Mouse (Mus musculus) liver, embryonic 14.5 days (tissue): ENCODE data around the gene Timeless. TPM values are rescaled to one million over a fixed set of nuclear protein-coding genes. Genes with fewer than 3 reads are reported as not detected.

Experiments used
- ATAC-seq: fragments of 200-750 bp; cut with Nextera tagmentation; 2 replicates; pipeline ENCODE4 v1.8.0; 2017; ENCODE audit warnings: moderate number of reproducible peaks, mild to moderate bottlenecking, moderate library complexity; ENCODE audit not compliant: insufficient read depth
- DNase-seq, 3 experiments: peaks; one replicate each; pipeline ENCODE4 v3.0.0-alpha.2; 2012 to 2013; ENCODE audit warnings: low read depth in 3 of 3, low spot score in 3 of 3
- H3K27ac ChIP-seq: fragments of 300-500 bp; sonication (generic); 2 replicates; pipeline ENCODE4 v1.5.1; 2014; ENCODE audit warnings: moderate library complexity, mild to moderate bottlenecking, control low read depth, inconsistent platforms
- H3K27me3 ChIP-seq: fragments of 300-500 bp; sonication (generic); 2 replicates; pipeline ENCODE4 v1.6.1; 2014; ENCODE audit warnings: mild to moderate bottlenecking, low read length, moderate library complexity; ENCODE audit not compliant: control insufficient read depth, insufficient read depth
- H3K36me3 ChIP-seq: fragments of 300-500 bp; sonication (generic); replicated peaks from 2 replicates; pipeline ENCODE4 v1.6.1; 2014; ENCODE audit warnings: low read depth; ENCODE audit not compliant: control insufficient read depth, insufficient read depth
- H3K4me1 ChIP-seq, 2 experiments: fragments of 200-500 bp in 1 of 2; fragments of 300-500 bp in 1 of 2; sonication (generic) in 1 of 2; replicated peaks; 2 replicates each; pipeline ENCODE4 v1.6.1; 2012 to 2014; ENCODE audit warnings: antibody characterized with exemption in 1 of 2, inconsistent platforms in 1 of 2, low read length in 1 of 2; ENCODE audit not compliant: control insufficient read depth in 2 of 2, insufficient read depth in 2 of 2
- H3K4me2 ChIP-seq: fragments of 300-500 bp; sonication (generic); 2 replicates; pipeline ENCODE4 v1.6.1; 2014; ENCODE audit warnings: low read depth, mild to moderate bottlenecking, control low read depth, moderate library complexity
- H3K4me3 ChIP-seq, 2 experiments: fragments of 200-500 bp in 1 of 2; fragments of 300-500 bp in 1 of 2; sonication (generic) in 1 of 2; 2 replicates each; pipeline ENCODE4 v1.5.1; 2012 to 2014; ENCODE audit warnings: low read depth in 2 of 2, low read length in 2 of 2, mild to moderate bottlenecking in 2 of 2, control low read depth in 1 of 2, inconsistent platforms in 1 of 2, moderate library complexity in 1 of 2; ENCODE audit not compliant: insufficient read depth in 1 of 2
- H3K9ac ChIP-seq: fragments of 300-500 bp; sonication (generic); replicated peaks from 2 replicates; pipeline ENCODE4 v1.6.1; 2014; ENCODE audit warnings: mild to moderate bottlenecking, control low read depth, moderate library complexity
- H3K9me3 ChIP-seq: fragments of 300-500 bp; sonication (generic); 2 replicates; pipeline ENCODE4 v1.6.1; 2016; ENCODE audit warnings: low read length, mixed read lengths; ENCODE audit not compliant: control insufficient read depth
- CTCF ChIP-seq: IDR thresholded peaks from 2 replicates; pipeline ENCODE4 v1.5.1; 2016; ENCODE audit warnings: antibody characterized with exemption, low read depth, control low read depth
- EP300 ChIP-seq: IDR thresholded peaks from 2 replicates; pipeline ENCODE4 v1.6.1; 2016; ENCODE audit warnings: antibody characterized with exemption, low read depth
- WGBS: fragments of 180-500 bp; shearing (Covaris S2); extraction: QIAGEN DNeasy Blood & Tissue Kit; methylation state at CpG from one replicate; pipeline ENCODE4 v1.1.7; 2014; ENCODE audit not compliant: insufficient replicate concordance; 5-methylcytosine and 5-hydroxymethylcytosine counted together
- polyA plus RNA-seq, 2 experiments: library from polyadenylated mRNA; depleted of rRNA in 1 of 2; stranded (reverse) in 1 of 2; unstranded in 1 of 2; fragments of >200 nt; fragmentation: Nextera tagmentation in 1 of 2; extraction: Ambion mirVana in 1 of 2; gene quantifications; 2 replicates each; pipeline versions ENCODE4 v1.2.1 to v1.2.3; 2012 to 2014

The Timeless gene
- polyA plus RNA-seq (2012; rRNA removed) = 8.1 and 12.9 TPM in 2 replicates
- polyA plus RNA-seq (2014; fragmentation: Nextera tagmentation; extraction: Ambion mirVana) = 23.3 and 23.4 TPM in 2 replicates

DNA sequence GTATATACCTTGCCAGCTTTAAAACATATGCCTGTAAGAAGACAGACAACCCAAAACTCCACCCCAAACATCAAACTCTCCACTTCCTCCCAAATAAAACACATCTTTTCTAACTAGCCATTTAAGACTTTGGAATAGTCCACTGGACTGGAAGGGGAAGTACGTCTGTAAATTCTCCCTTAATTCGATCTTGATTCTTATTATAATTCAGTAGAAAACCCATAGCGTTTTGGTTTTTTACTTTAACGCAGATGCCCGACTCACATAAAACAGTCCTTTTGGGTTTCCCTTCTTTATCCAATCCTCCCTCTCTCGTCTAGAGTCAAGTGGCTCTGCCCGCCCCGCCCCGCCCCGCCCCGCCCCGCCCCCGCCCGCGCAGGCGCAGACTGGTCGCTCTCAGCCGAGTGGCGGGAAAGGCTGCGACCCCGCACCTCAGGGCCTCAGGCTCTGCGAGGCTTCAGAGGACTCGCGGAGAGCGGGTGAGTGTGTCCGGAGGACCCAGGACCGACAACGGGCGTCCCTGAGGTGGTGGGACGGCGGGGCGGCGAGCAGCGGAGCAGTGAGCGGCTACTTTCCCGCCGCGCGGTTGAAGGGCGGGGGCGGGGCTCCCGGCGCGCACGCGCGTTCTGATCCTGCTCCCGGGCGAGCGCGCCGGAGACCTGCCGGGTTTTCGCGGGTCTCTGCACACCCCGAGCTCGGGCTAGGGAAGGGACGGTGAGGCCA is at the start of gene Timeless:
TSS of gene Timeless (plus strand) at position 369 of the 723 bp plus-strand sequence.
- H3K36me3 ChIP-seq = peaks cover 3% of the 10 kb centered on the region
- peak; percentile 64 to 69 (median 64) for DNase-seq
- peak within 1 kb of the TSS; percentile 92 to 100 for H3K4me3 ChIP-seq
- H3K9me3 ChIP-seq = no peaks in the 10 kb centered on the region
- peak within 1 kb of the TSS; percentile 94 for H3K27ac ChIP-seq
- WGBS = under 1% methylated on average over 57 of the region's 58 CpGs
- peak within 1 kb of the TSS; percentile 98 for H3K9ac ChIP-seq
- TF ChIP-seq EP300 (peak; percentile 33; the same call in 1 of the 2 replicates), CTCF (no peak)
- peak; percentile 91 for ATAC-seq
- no peaks in the 10 kb centered on the region for H3K27me3 ChIP-seq
- H3K4me1 ChIP-seq = peaks cover 4 to 18% of the 10 kb centered on the region in 2 experiments
- H3K4me2 ChIP-seq = peak within 1 kb of the TSS; percentile 98

DNA sequence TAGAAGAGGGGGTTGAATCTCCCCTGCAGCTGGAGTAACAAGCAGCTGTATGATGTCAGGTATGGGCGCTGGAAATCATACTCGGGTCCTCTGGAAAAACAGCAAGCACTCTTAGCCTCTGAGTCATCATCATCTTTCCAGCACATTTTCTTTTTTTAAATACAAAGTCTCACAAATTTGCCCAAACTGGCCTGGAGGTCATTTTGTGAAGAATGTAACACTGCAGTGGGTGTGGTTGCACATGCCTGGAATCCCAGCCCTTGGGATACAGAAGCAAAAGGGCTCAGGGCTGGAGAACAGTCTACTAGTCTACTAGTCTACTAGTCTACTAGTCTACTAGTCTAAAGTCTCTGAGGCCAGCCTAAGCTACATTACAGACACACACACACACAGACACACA is 47.6 kb upstream of the Timeless start:
- peaks cover 18 to 23% of the 10 kb centered on the region in 2 experiments for H3K4me1 ChIP-seq
- no peak overlapping the region for H3K9ac ChIP-seq
- DNase-seq (no peak), ATAC-seq (no peak)
- no peaks in the 10 kb centered on the region for H3K27me3 ChIP-seq
- no peak overlapping the region for H3K4me2 ChIP-seq
- no peaks in the 10 kb centered on the region for H3K36me3 ChIP-seq
- no peak overlapping the region for H3K27ac ChIP-seq
- 74% methylated on average over 2 of the region's 2 CpGs for WGBS
- H3K9me3 ChIP-seq = no peaks in the 10 kb centered on the region
- no peak overlapping the region for H3K4me3 ChIP-seq
- TF ChIP-seq EP300 = no peak
- no peak for TF ChIP-seq CTCF

DNA sequence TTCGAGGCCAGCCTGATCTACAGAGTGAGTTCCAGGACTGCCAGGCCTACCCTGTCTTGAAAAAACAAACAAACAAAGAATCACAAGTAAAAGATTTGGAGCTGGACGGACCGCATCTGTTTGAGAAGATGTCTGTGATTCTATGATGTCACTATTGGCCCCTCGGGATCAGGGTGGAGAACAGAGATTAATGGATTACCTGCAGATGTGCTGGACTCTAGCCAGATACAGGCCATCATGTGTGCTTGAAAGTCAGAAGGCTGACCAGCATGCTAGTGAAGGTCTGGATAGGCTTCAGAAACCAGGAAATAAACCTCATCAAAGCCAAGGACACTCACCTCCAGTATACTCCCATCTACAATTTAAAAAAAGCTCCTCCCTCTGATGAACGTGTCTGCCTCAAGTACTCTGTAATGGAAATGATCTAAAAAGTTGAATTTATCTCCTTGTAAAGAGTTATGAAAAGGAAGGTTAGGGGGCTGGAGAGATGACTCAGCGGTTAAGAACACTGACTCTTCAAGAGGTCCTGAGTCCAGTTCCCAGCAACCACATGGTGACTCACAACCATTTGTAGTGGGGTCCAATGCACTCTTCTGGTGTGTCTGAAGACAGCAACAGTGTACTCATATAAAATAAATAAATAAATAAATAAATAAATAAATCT is 46.5 kb upstream of the Timeless start:
- no peak for TF ChIP-seq EP300
- no peak for TF ChIP-seq CTCF
- no peak overlapping the region for H3K4me2 ChIP-seq
- no peaks in the 10 kb centered on the region for H3K36me3 ChIP-seq
- no peaks in the 10 kb centered on the region for H3K9me3 ChIP-seq
- H3K4me1 ChIP-seq = peaks cover 13 to 18% of the 10 kb centered on the region in 2 experiments
- ATAC-seq (no peak), DNase-seq (no peak)
- H3K4me3 ChIP-seq = no peak overlapping the region
- WGBS = 67% methylated on average over 6 of the region's 6 CpGs
- H3K27ac ChIP-seq = no peak overlapping the region; the same call in 1 of the 2 replicates
- H3K27me3 ChIP-seq = no peaks in the 10 kb centered on the region
- no peak overlapping the region for H3K9ac ChIP-seq

DNA sequence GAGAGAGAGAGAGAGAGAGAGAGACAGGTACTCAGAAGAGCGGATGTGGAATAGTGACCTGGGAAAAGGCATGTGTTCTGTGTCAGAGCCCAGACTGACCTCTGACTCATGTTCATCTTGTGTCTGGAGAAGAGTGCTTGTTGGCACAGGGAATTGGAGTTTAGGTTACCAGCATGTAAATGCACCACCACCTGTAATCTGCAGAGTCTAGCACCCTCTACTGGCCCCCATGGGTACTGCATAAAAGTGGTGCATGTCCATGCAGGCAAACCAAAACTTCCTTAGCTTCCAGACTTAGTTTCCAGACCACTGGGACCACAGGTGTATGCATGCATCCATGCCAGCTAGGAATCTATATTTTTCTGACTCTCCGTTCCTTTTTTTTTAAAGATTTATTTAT is 45.9 kb upstream of the Timeless start:
- TF ChIP-seq EP300 (no peak), CTCF (peak; percentile 98)
- H3K27ac ChIP-seq = no peak overlapping the region; the same call in 1 of the 2 replicates
- H3K27me3 ChIP-seq = no peaks in the 10 kb centered on the region
- no peak overlapping the region for H3K4me3 ChIP-seq
- no peaks in the 10 kb centered on the region for H3K36me3 ChIP-seq
- H3K4me1 ChIP-seq = peaks cover 13 to 18% of the 10 kb centered on the region in 2 experiments
- 54% methylated on average over 2 of the region's 2 CpGs for WGBS
- peak; percentile 77 to 85 (median 81) for DNase-seq
- no peaks in the 10 kb centered on the region for H3K9me3 ChIP-seq
- no peak overlapping the region for H3K9ac ChIP-seq
- ATAC-seq = peak; percentile 40; the same call in 1 of the 2 replicates
- H3K4me2 ChIP-seq = no peak overlapping the region

DNA sequence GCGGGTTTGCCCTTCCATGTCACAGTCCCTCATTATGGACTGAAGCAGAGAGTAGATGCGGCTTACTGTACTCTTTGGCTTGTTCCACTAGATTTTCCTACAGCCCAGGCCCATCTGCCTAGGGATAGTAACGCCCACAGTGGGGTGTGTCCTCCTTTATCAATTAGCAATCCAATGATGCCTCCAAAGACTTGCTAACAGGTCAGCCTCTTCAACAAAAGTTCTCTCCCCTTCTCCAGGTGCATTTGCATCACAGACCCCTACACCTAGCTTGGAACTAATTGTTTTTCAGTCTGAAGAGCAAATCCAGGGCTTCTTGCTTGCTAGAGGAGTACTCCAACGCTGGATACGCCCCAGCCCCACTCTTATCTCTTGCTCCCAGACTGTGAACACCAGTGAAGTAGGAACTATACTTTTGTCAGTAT is 44.7 kb upstream of the Timeless start:
- H3K27me3 ChIP-seq = no peaks in the 10 kb centered on the region
- peak overlapping the region; percentile 51 for H3K9ac ChIP-seq
- peak; percentile 68 to 73 (median 72) for DNase-seq
- peak overlapping the region; percentile 60 for H3K4me2 ChIP-seq
- WGBS = 28% methylated on average over 5 of the region's 5 CpGs
- TF ChIP-seq CTCF = no peak
- TF ChIP-seq EP300 = peak; percentile 66
- peak; percentile 90 for ATAC-seq
- no peaks in the 10 kb centered on the region for H3K36me3 ChIP-seq
- H3K27ac ChIP-seq = peak overlapping the region; percentile 89
- no peak overlapping the region for H3K4me3 ChIP-seq
- H3K9me3 ChIP-seq = no peaks in the 10 kb centered on the region
- H3K4me1 ChIP-seq = peaks cover 13 to 18% of the 10 kb centered on the region in 2 experiments
